Mouse (Mus musculus) midbrain, embryonic 10.5 days (tissue): ENCODE measurements at regions not wholly inside any gene's neighbourhood (a gene's known extent, or its start where the extent isn't known, plus 50 kb on each side); places are given as distances from the start of the nearest gene placed in this dataset.
A peak's percentile ranks its signal among the peaks of the same experiment; 100 is the strongest.

ENCODE experiments used
- DNase-seq: peaks from one replicate; pipeline ENCODE4 v3.0.0-alpha.2; 2017; ENCODE audit warnings: low spot score
- H3K27ac ChIP-seq: fragments of 300-500 bp; sonication (generic); replicated peaks from 2 replicates; pipeline ENCODE4 v1.5.1; 2016; ENCODE audit warnings: mild to moderate bottlenecking
- H3K27me3 ChIP-seq: fragments of 300-500 bp; sonication (generic); 2 replicates; pipeline ENCODE4 v1.6.1; 2016; ENCODE audit warnings: low read depth, mild to moderate bottlenecking; ENCODE audit not compliant: poor library complexity, severe bottlenecking
- H3K36me3 ChIP-seq: fragments of 300-500 bp; sonication (generic); 2 replicates; pipeline ENCODE4 v1.6.1; 2016; ENCODE audit warnings: mild to moderate bottlenecking, moderate library complexity
- H3K4me1 ChIP-seq: fragments of 300-500 bp; sonication (generic); 2 replicates; pipeline ENCODE4 v1.6.1; 2016
- H3K4me3 ChIP-seq: fragments of 300-500 bp; sonication (generic); 2 replicates; pipeline ENCODE4 v1.5.1; 2016; ENCODE audit warnings: mild to moderate bottlenecking, moderate library complexity
- H3K9me3 ChIP-seq: fragments of 300-500 bp; sonication (generic); replicated peaks from 2 replicates; pipeline ENCODE4 v1.6.1; 2016; ENCODE audit warnings: mild to moderate bottlenecking
- WGBS: fragments of 180-500 bp; shearing (Covaris S2); methylation state at CpG from one replicate; pipeline ENCODE4 v1.1.7; 2016; 5-methylcytosine and 5-hydroxymethylcytosine counted together

DNA sequence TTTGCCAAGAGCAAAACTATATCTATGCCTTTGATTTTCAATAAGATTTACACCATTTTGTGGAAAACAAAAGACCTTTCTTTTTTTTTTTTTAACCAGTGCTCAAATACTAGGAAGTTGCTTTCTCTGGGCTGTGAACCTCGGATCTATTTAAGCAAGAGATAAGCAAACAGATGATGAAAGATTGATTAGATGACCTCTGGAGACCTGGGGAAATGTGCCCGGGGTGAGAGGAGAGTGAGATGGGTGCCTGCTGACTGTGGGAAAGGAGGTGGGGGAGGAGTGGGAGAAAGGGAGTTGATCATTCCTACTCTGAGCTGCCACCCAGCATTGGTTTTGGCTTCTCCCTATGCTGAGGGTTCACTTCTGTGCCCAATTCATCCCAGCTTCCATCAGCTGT is 595.3 kb downstream of the Epha4 start:
- Histone ChIP-seq H3K4me1 (no peaks in the 10 kb centered on the region), H3K9me3 (no peaks in the 10 kb centered on the region), H3K27ac (no peak overlapping the region), H3K4me3 (no peak overlapping the region), H3K27me3 (no peaks in the 10 kb centered on the region), H3K36me3 (no peaks in the 10 kb centered on the region)
- 47% methylated on average over 2 of the region's 2 CpGs for WGBS
- DNase-seq: no peak

DNA sequence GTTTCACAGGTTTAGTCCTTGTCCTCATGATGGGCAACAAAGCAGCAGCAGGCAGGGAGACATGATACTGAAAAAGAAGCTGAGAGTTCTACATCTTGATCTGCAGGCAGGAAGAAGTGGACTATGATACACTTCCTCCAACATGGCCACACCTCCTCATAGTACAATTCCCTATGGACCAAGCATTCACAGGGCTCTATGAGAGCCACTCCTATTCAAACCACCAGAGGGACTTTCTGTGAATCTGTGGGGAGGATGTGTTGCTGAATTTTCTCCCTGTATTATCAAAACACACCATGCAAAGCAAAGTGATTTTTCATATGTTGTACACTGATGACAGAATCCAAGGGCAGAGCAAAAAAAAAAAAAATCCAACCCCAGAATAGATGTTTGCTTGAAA is 594.3 kb downstream of the Epha4 start:
- H3K4me3 ChIP-seq: no peak overlapping the region
- no peaks in the 10 kb centered on the region for H3K27me3 ChIP-seq
- no peak for DNase-seq

DNA sequence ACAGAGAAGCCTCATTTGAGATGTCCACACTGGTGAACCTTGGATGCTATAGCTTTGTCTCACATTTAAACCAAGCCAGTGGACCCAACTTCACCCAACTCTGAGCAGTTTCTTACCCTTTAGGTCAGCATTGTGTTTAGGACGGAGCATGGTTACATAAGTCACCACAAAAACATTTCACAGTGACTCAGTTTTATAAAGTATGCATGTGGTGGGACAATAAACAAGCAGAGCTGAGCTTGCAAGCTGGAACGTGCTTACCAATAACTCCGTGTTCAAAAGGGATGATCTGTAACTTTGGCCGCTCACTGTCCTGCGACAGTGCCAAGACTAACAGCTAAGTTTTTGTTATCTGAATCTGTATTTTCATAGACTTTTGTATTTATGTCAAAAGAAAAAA is 587.8 kb downstream of the Epha4 start:
- 92% methylated on average over 5 of the region's 5 CpGs for WGBS
- Histone ChIP-seq H3K9me3 (no peaks in the 10 kb centered on the region), H3K36me3 (no peaks in the 10 kb centered on the region), H3K27me3 (no peaks in the 10 kb centered on the region; the same call in 1 of the 2 replicates), H3K27ac (no peak overlapping the region), H3K4me1 (no peaks in the 10 kb centered on the region; the same call in 1 of the 2 replicates), H3K4me3 (no peak overlapping the region)
- DNase-seq: no peak

More for the DNA sequence above, 594.3 kb downstream of the Epha4 start:
- Histone ChIP-seq H3K4me1 (no peaks in the 10 kb centered on the region; the same call in 1 of the 2 replicates), H3K27ac (no peak overlapping the region), H3K9me3 (no peaks in the 10 kb centered on the region), H3K36me3 (no peaks in the 10 kb centered on the region)

DNA sequence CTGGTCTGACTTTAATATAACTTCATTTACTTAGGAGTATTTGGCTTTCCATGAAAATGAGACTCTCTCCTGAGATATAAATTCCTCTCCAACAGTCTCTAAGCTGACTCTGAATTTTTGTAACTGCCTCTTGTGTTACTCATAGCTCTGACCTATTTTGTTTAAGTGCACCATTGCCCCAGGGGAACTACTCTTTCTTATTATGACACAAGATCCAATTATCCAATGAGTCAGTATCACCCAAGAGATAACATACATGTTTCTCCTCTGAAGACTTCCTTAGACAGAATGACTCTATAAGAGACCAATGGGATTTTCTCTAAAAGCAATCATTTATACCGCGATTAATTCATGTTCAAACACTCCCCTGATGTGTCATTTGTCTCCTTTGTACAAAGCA is 586.9 kb downstream of the Epha4 start:
- WGBS: 91% methylated on average over 2 of the region's 2 CpGs
- no peaks in the 10 kb centered on the region; the same call in 1 of the 2 replicates for H3K4me1 ChIP-seq
- no peak for DNase-seq

DNA sequence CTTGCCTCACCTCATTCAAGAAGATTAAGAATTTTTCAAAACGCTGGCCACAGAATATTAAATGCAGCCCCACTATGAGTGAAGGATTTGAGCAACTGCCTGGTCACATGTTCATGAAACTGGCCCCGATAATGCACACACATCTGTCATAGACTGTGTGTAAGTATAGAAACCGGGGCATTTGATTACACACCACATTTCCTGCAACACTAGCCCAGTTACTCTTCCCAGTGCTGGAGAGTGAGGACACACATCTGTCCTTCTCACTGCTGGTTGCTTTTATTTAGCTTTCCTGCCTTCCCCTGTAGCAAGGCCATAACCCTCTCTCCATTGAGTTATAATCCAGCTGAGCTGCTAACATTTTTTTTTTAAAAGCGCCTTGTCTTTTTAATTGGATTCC is 581.4 kb downstream of the Epha4 start:
- no peak for DNase-seq

More for the DNA sequence above, 586.9 kb downstream of the Epha4 start:
- H3K27me3 ChIP-seq: no peaks in the 10 kb centered on the region; the same call in 1 of the 2 replicates
- no peaks in the 10 kb centered on the region for H3K36me3 ChIP-seq
- H3K27ac ChIP-seq: no peak overlapping the region
- H3K4me3 ChIP-seq: no peak overlapping the region
- H3K9me3 ChIP-seq: no peaks in the 10 kb centered on the region

DNA sequence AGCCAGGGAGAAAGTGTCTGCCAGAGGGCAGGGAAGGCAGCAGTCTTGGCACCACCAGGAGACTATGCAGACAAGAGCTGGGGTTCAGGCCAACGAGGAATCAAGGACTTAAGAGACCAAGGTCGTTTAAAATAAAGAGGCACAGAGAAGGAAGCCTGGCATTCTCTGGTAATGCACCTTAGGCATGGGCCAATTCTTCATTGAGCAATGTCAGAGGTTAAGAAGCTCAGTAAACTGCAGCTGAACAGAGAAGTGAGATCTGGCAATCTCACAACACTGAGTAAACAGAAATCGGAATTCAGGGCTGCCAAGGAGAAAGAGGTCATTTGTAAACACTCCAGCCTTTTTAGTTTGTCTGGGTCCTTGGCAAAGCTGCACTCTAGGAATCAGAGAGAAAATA is 572.2 kb downstream of the Epha4 start:
- H3K4me3 ChIP-seq: no peak overlapping the region
- H3K9me3 ChIP-seq: no peaks in the 10 kb centered on the region
- DNase-seq: no peak
- H3K4me1 ChIP-seq: 0 out of 2 replicates have a peak, but pooled peaks cover 4% of the 10 kb centered on the region
- no peak overlapping the region for H3K27ac ChIP-seq
- H3K27me3 ChIP-seq: peaks cover 9% of the 10 kb centered on the region; the same call in 1 of the 2 replicates
- H3K36me3 ChIP-seq: no peaks in the 10 kb centered on the region
- 41% methylated on average over 3 of the region's 3 CpGs for WGBS

More for the DNA sequence above, 581.4 kb downstream of the Epha4 start:
- Histone ChIP-seq H3K36me3 (no peaks in the 10 kb centered on the region), H3K4me3 (no peak overlapping the region), H3K27me3 (no peaks in the 10 kb centered on the region; the same call in 1 of the 2 replicates), H3K27ac (no peak overlapping the region), H3K9me3 (no peaks in the 10 kb centered on the region), H3K4me1 (no peaks in the 10 kb centered on the region)
- WGBS: 93% methylated on average over 4 of the region's 4 CpGs

DNA sequence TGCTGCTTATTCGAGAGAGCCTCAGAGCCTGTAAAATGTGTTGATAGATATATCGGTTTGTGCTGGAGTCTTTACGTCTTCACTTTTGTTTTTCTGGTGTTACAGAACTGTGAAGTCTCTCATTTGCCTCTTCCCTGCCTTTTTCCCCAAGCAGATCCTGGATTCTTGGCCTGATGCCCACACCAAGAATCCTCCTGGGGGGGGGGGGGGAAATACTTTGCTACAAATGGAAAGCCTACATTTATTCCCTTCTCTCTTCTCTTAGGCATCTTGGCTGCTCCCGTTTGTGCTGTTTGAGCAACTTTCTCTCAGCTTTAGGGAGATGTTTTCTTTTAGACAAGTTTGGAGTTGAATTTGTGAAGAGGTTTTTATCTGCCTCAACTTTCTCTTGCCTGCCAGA is 570.8 kb downstream of the Epha4 start:
- peaks cover 9% of the 10 kb centered on the region; the same call in 1 of the 2 replicates for H3K27me3 ChIP-seq
- H3K9me3 ChIP-seq: no peaks in the 10 kb centered on the region
- no peaks in the 10 kb centered on the region for H3K36me3 ChIP-seq
- no peak overlapping the region for H3K27ac ChIP-seq
- H3K4me3 ChIP-seq: no peak overlapping the region
- no peak for DNase-seq
- 91% methylated on average over 4 of the region's 4 CpGs for WGBS
- H3K4me1 ChIP-seq: 0 out of 2 replicates have a peak, but pooled peaks cover 4% of the 10 kb centered on the region

DNA sequence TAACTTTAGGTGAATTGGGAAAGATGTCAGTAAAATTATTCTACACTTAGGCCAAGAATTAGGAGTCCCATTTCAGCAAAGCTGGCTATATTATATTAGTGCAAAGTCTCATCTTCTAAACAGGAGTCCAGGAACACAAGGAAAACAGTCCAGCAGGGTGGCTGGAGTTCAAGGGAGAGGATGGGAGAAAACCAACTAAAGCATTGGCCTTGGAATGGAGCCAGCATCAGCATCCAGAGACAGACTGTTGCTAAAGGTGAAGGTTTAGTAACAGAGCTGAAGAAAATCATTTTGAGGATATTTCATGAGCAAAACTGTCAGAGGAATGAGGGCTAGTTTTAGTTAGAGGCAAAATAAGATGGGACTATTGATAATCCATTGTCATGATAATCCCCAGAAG is 559.9 kb downstream of the Epha4 start:
- H3K36me3 ChIP-seq: no peaks in the 10 kb centered on the region
- H3K4me1 ChIP-seq: no peaks in the 10 kb centered on the region
- no peaks in the 10 kb centered on the region for H3K9me3 ChIP-seq
- no peaks in the 10 kb centered on the region for H3K27me3 ChIP-seq
- H3K4me3 ChIP-seq: no peak overlapping the region
- no peak for DNase-seq
- no peak overlapping the region for H3K27ac ChIP-seq

DNA sequence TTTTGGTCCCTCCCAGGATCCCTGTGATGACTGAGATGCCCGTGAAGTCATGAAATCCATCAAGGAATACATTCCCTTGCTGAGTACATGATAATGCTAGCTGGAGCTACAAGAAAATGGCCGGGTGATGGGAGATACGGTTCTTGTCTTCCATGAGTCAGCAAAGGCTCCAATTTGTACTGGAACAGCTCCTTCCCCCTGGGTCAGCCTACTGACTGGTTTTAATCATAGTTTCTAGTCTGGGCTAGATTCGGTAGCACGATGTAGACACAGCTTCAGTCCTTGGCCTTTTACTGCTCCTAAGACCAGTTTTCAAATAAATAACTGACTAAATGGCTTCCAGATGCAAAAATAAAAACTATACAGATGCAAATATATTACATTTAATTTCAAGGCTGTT is 557.5 kb downstream of the Epha4 start:
- no peaks in the 10 kb centered on the region for H3K27me3 ChIP-seq
- H3K9me3 ChIP-seq: no peaks in the 10 kb centered on the region
- H3K4me3 ChIP-seq: no peak overlapping the region
- no peak overlapping the region for H3K27ac ChIP-seq
- H3K4me1 ChIP-seq: no peaks in the 10 kb centered on the region
- H3K36me3 ChIP-seq: no peaks in the 10 kb centered on the region
- no peak for DNase-seq
- WGBS: 84% methylated on average over 5 of the region's 5 CpGs

DNA sequence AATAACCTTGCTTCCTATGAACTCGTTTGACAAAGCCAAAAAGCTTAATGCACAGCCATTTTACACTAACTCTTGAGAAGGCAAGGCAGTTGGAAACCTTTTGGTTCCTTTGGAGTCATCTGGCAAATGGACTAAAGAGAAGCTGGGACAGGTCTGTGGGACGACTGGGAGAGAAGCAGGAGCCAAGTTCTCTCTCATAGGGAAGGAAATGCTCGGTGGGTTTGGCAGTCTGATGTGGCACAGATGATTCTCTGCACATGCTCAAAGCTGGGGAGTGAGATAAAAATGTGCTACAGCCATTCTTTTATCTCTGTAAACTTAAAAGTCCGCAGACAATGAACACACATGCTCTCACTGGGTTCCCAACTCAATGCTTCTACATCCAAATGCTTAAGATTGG is 556.2 kb downstream of the Epha4 start:
- Histone ChIP-seq H3K4me3 (no peak overlapping the region), H3K27me3 (no peaks in the 10 kb centered on the region), H3K27ac (no peak overlapping the region), H3K4me1 (no peaks in the 10 kb centered on the region), H3K36me3 (no peaks in the 10 kb centered on the region), H3K9me3 (no peaks in the 10 kb centered on the region)
- WGBS: 81% methylated on average over 4 of the region's 4 CpGs
- DNase-seq: no peak

DNA sequence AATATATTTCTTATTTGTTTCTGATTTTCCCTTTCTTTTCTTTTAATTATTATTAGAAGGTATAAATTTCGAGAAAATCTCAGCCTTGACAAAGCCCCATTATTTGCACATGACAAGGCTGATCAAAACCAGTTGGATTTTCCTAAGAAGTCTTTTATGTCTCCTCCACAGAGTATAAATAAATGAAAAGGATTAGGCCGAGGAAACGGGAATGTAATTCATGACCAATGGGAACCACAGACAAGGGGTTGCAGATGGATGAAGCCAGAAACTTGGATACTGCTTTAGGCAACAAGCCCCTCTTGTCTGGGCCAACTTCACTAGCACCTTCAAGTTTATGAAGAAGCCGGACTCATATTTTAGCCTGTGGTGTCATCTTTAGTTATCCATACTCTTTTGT is 542.4 kb downstream of the Epha4 start:
- Histone ChIP-seq H3K36me3 (no peaks in the 10 kb centered on the region), H3K4me3 (no peak overlapping the region), H3K9me3 (no peaks in the 10 kb centered on the region), H3K27me3 (no peaks in the 10 kb centered on the region), H3K27ac (no peak overlapping the region), H3K4me1 (peaks cover 32% of the 10 kb centered on the region)
- 46% methylated on average over 4 of the region's 4 CpGs for WGBS
- DNase-seq: no peak

DNA sequence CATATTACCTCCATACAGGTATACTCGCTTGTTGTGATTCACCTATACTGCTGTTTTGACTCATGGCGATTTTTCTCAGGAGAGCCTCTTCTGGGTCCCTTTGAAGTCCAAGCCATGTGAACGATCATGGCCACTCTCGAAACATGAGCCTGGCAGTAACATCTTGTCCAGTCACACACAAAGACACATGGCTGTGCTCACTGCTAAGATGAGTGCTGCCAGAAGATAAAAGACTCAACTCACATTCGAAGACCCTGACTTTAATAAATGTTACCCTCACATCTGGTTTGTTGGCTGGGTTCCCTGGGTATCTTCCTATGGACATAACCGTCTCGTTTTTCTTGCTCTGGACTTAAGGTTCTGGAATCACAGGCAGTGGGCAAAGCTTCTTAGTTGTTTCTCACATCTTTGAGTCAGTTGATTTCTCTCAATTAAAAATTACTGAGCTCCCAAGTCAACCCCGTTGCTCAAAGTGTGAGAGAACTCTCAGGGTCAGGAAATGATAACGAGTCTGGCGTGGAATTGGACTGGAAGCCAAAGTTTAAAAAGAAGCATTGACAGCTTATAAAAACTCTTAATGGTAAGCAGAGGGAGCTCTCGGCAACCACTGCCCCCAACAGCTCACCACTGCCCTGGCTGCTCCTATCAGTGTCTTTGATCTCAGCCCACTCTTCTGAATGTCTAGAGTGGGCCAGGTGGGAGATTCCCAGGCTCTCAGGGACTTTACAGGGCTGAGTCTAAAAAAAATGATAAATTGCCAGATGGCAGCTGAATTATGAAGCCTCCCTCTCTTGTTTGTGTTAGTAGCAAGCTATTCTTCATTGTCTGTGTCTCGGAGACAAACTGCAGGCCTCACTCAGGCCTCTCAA is 539.6 kb downstream of the Epha4 start:
- Histone ChIP-seq H3K36me3 (no peaks in the 10 kb centered on the region), H3K27ac (0 out of 2 replicates have a peak overlapping the region, but pooled peaks have one; percentile 33), H3K4me1 (peaks cover 32% of the 10 kb centered on the region), H3K4me3 (no peak overlapping the region), H3K27me3 (no peaks in the 10 kb centered on the region), H3K9me3 (no peaks in the 10 kb centered on the region)
- WGBS: 79% methylated on average over 12 of the region's 12 CpGs
- DNase-seq: no peak

DNA sequence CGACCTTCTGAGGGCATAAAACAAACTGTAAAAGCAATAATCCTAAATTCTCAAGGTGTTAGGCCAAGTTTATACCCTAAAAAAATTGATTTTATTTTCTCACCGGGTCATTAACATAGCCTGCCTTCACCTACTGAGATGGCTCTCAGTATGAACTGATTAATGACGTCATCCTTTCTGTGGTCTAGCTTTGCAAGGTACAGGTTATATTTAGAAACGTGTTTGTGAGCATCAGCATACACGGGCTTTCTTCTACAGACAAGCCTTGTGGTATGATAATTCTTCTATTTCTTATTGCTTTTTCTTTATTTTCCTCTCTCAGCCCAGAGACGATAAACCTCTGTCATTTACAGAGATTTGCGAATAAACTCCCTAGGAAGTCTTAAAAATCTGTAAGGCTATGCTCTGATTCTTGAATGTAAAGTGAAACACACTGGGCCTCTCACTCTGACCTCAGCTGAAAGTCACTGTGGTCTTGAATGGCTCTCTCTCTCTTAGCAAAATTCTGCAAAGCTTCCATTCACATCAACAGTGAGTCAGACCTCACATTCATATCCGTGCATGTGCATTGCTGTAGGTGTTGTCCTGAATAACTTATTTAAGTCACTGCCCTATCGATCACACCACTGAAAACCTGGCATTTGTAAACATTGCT is 534.3 kb downstream of the Epha4 start:
- no peak for DNase-seq

More for the DNA sequence above, 534.3 kb downstream of the Epha4 start:
- 91% methylated on average over 9 of the region's 9 CpGs for WGBS
- H3K4me1 ChIP-seq: peaks cover 6% of the 10 kb centered on the region
- H3K36me3 ChIP-seq: no peaks in the 10 kb centered on the region
- no peaks in the 10 kb centered on the region for H3K9me3 ChIP-seq
- H3K27ac ChIP-seq: no peak overlapping the region
- H3K4me3 ChIP-seq: no peak overlapping the region
- no peaks in the 10 kb centered on the region for H3K27me3 ChIP-seq
